Mouse (Mus musculus) hindbrain, embryonic 15.5 days (tissue): ENCODE data around the gene Samd8. TPM values are rescaled to one million over a fixed set of nuclear protein-coding genes. Genes with fewer than 3 reads are reported as not detected.

Source experiments
- ATAC-seq: fragments of 200-750 bp; cut with Nextera tagmentation; 2 replicates; pipeline ENCODE4 v1.8.0; 2017; ENCODE audit warnings: low read depth, moderate number of reproducible peaks, moderate TSS enrichment; ENCODE audit not compliant: low FRiP score
- H3K27ac ChIP-seq: fragments of 300-500 bp; sonication (generic); replicated peaks from 2 replicates; pipeline ENCODE4 v1.5.1; 2015; ENCODE audit warnings: mild to moderate bottlenecking, inconsistent platforms
- H3K27me3 ChIP-seq: fragments of 300-500 bp; sonication (generic); 2 replicates; pipeline ENCODE4 v1.6.1; 2015; ENCODE audit warnings: control low read depth, inconsistent platforms
- H3K36me3 ChIP-seq: fragments of 300-500 bp; sonication (generic); 2 replicates; pipeline ENCODE4 v1.6.1; 2015; ENCODE audit warnings: control low read depth, inconsistent platforms
- H3K4me1 ChIP-seq: fragments of 300-500 bp; sonication (generic); replicated peaks from 2 replicates; pipeline ENCODE4 v1.6.1; 2015; ENCODE audit warnings: control low read depth, inconsistent platforms
- H3K4me2 ChIP-seq: fragments of 300-500 bp; sonication (generic); 2 replicates; pipeline ENCODE4 v1.6.1; 2015; ENCODE audit warnings: moderate library complexity, mild to moderate bottlenecking, inconsistent platforms
- H3K4me3 ChIP-seq: fragments of 300-500 bp; sonication (generic); 2 replicates; pipeline ENCODE4 v1.5.1; 2015; ENCODE audit warnings: mild to moderate bottlenecking, inconsistent platforms
- H3K9ac ChIP-seq: fragments of 300-500 bp; sonication (generic); 2 replicates; pipeline ENCODE4 v1.6.1; 2015; ENCODE audit warnings: inconsistent platforms
- H3K9me3 ChIP-seq: fragments of 300-500 bp; sonication (generic); 2 replicates; pipeline ENCODE4 v1.6.1; 2016; ENCODE audit warnings: control low read depth, inconsistent platforms
- WGBS: fragments of 180-500 bp; shearing (Covaris S2); methylation state at CpG from one replicate; pipeline ENCODE4 v1.1.7; 2015; 5-methylcytosine and 5-hydroxymethylcytosine counted together
- polyA plus RNA-seq: library from polyadenylated mRNA; unstranded; fragments of >200 nt; fragmentation: Nextera tagmentation; extraction: Ambion mirVana; gene quantifications from 2 replicates; pipeline ENCODE4 v1.2.1, GENCODE M21; 2015

The Samd8 gene
- polyA plus RNA-seq = 19.7 and 21.3 TPM in 2 replicates

DNA sequence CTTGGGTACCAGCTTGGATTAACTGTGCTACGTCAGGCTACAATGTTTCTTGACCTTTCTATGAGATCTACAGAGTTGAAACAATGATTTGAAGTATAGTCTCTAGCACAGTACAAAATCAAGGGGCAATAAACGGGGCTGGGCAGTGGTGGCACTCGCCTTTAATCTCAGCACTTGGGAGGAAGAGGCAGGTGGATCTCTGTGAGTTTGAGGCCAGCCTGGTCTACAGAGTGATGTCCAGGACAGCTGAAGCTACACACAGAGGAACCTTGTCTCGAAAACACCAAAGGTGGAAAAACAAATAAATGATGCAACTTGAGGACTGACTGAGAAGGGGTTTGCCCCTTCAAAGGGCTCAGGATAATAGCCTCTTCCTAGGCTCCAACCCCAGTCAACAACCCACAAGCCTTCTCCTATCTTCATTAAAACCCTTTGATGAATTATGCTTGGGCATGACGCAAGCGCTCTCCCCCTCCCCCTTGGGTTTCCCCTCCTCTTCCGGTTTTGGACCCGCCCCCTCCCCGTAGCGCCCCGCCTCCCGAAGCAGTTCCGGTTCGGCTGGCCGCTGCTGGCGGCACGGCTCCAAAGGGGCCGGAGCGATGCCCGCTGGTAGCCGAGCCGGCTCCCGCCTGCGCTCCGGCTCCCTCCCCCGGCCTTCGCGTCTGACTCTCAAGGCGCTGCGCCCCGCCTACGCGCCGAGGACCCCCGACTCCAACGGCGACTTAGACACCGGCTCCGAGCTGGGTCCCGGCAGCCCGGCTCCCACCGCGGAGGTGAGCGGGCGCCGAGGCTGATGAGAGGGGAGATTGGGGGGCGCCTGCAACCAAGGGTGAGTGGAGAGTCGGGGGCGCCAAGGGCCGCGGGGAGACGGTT, at the start of gene Samd8:
Gene Samd8, plus strand, starts transcription at position 524 of the 873 bp plus-strand sequence.
- Histone ChIP-seq H3K27me3 (no peaks in the 10 kb centered on the region), H3K36me3 (no peaks in the 10 kb centered on the region), H3K4me2 (peak within 1 kb of the TSS; percentile 55), H3K4me1 (peaks cover 15% of the 10 kb centered on the region), H3K4me3 (peak within 1 kb of the TSS; percentile 82), H3K27ac (peak within 1 kb of the TSS; percentile 87), H3K9ac (peak within 1 kb of the TSS; percentile 92), H3K9me3 (no peaks in the 10 kb centered on the region)
- 7% methylated on average over 48 of the region's 52 CpGs for WGBS
- peak; percentile 89 for ATAC-seq

GRCm38 (mm10) chr14:21702691-21703090, 47.6 kb upstream of the Samd8 start:
- Histone ChIP-seq H3K4me3 (no peak overlapping the region), H3K9me3 (no peaks in the 10 kb centered on the region), H3K27ac (no peak overlapping the region), H3K4me1 (peaks cover 11% of the 10 kb centered on the region), H3K4me2 (no peak overlapping the region), H3K36me3 (no peaks in the 10 kb centered on the region), H3K9ac (no peak overlapping the region), H3K27me3 (no peaks in the 10 kb centered on the region)
- WGBS = 87% methylated on average over 8 of the region's 8 CpGs
- ATAC-seq = no peak

- no peaks in the 10 kb centered on the region for H3K9me3 ChIP-seq
- H3K27me3 ChIP-seq = no peaks in the 10 kb centered on the region
- 85% methylated on average over 5 of the region's 5 CpGs for WGBS
- no peak for ATAC-seq
- H3K4me3 ChIP-seq = no peak overlapping the region
- no peak overlapping the region for H3K27ac ChIP-seq
- no peak overlapping the region for H3K4me2 ChIP-seq
- peaks cover 11% of the 10 kb centered on the region for H3K4me1 ChIP-seq
- H3K9ac ChIP-seq = no peak overlapping the region
- no peaks in the 10 kb centered on the region for H3K36me3 ChIP-seq
Observed at GRCm38 (mm10) chr14:21703255-21703654, 47.1 kb upstream of the Samd8 start.

GRCm38 (mm10) chr14:21705462-21705861, 44.9 kb upstream of the Samd8 start:
- Histone ChIP-seq H3K4me2 (no peak overlapping the region), H3K36me3 (no peaks in the 10 kb centered on the region), H3K27me3 (no peaks in the 10 kb centered on the region), H3K4me3 (no peak overlapping the region), H3K4me1 (peaks cover 11% of the 10 kb centered on the region), H3K9me3 (no peaks in the 10 kb centered on the region), H3K9ac (no peak overlapping the region), H3K27ac (no peak overlapping the region)
- no peak for ATAC-seq
- WGBS = 91% methylated on average over 2 of the region's 2 CpGs

DNA sequence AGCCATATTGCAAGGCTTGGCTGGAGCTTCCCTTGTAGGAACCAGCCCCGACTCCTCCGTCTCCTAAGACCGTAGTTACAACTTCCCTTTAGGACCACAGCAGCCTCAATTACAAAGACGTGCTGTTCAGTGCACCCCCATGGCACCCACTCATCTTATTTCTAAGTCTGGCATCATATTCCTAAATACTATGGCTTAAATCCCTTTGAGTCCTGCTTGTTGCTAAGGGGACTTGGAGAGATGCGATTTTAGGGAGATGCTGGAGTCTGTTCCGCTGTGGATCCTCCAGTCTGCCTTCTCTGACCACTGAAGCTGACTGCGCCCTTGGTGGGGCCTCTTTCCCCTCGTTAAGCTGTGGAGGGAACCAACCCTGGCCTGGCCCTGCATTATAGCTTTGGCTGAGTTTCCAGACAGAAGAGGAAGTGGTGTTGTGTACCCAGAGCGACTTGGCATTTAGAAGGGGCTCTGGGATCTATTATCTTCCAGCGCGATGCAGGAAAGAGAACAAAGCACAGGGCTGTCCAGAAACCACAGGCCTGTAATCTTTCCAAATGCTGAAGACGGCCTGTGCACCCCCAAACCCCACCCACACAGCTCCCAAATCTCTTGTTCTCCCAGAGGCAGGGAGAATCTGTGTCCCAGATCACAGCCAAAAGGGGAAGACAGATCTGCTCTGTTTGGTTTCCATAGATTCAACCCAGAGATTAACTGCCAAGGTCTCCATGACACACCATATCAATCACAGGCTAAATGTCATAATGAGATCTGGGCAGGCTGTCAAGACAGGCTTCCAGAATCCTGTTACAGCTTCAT, 43.4 kb upstream of the Samd8 start:
- H3K9ac ChIP-seq = no peak overlapping the region
- H3K27me3 ChIP-seq = no peaks in the 10 kb centered on the region
- no peak overlapping the region for H3K4me2 ChIP-seq
- H3K36me3 ChIP-seq = no peaks in the 10 kb centered on the region
- peak; percentile 76 for ATAC-seq
- peak overlapping the region; percentile 70 for H3K27ac ChIP-seq
- WGBS = 52% methylated on average over 12 of the region's 12 CpGs
- peaks cover 11% of the 10 kb centered on the region for H3K4me1 ChIP-seq
- no peaks in the 10 kb centered on the region for H3K9me3 ChIP-seq
- H3K4me3 ChIP-seq = no peak overlapping the region

- H3K9ac ChIP-seq = no peak overlapping the region
- no peak overlapping the region for H3K27ac ChIP-seq
- peaks cover 11% of the 10 kb centered on the region for H3K4me1 ChIP-seq
- H3K4me2 ChIP-seq = no peak overlapping the region
- H3K36me3 ChIP-seq = no peaks in the 10 kb centered on the region
- 70% methylated on average over 2 of the region's 2 CpGs for WGBS
- no peaks in the 10 kb centered on the region for H3K27me3 ChIP-seq
- H3K9me3 ChIP-seq = no peaks in the 10 kb centered on the region
- no peak overlapping the region for H3K4me3 ChIP-seq
- ATAC-seq = no peak
Observed at GRCm38 (mm10) chr14:21709545-21709944, 40.8 kb upstream of the Samd8 start.

DNA sequence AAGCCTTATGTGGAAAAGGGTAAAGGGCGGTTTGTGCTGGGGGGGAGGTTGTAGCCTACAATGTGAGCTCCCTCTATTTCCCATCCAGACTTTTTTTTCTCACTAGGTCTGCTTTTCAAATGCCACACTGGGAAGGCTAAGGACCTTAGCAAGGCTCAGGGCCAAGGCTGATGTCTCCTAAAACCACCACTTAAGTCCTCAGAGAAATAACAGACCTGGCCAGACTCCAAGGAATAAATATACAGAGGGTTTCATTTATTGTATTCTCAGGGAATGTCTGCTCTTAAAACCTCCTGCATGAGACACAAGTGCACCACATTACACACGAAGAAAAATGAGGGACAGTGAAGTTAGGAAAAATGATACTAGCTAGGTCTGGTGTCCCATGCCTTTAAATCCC, 39.1 kb upstream of the Samd8 start:
- H3K4me2 ChIP-seq = no peak overlapping the region

GRCm38 (mm10) chr14:21714486-21714885, 35.8 kb upstream of the Samd8 start, which contains the start of gene Dupd1:
Gene Dupd1, minus strand, starts transcription at chr14:21714576.
- no peak for ATAC-seq
- H3K27me3 ChIP-seq = no peaks in the 10 kb centered on the region
- no peak within 1 kb of the TSS for H3K9ac ChIP-seq
- no peaks in the 10 kb centered on the region for H3K36me3 ChIP-seq
- H3K27ac ChIP-seq = no peak within 1 kb of the TSS
- no peaks in the 10 kb centered on the region for H3K9me3 ChIP-seq
- 75% methylated on average over 5 of the region's 5 CpGs for WGBS
- no peaks in the 10 kb centered on the region; the same call in 1 of the 2 replicates for H3K4me1 ChIP-seq
- no peak within 1 kb of the TSS for H3K4me2 ChIP-seq
- H3K4me3 ChIP-seq = no peak within 1 kb of the TSS

More for the DNA sequence above, 39.1 kb upstream of the Samd8 start:
- H3K9ac ChIP-seq = no peak overlapping the region
- no peak overlapping the region for H3K4me3 ChIP-seq
- H3K36me3 ChIP-seq = no peaks in the 10 kb centered on the region
- no peaks in the 10 kb centered on the region for H3K9me3 ChIP-seq
- H3K4me1 ChIP-seq = peaks cover 11% of the 10 kb centered on the region
- no peaks in the 10 kb centered on the region for H3K27me3 ChIP-seq
- no peak for ATAC-seq
- H3K27ac ChIP-seq = no peak overlapping the region
- 84% methylated on average over 2 of the region's 2 CpGs for WGBS

GRCm38 (mm10) chr14:21719646-21720383, 30.5 kb upstream of the Samd8 start:
- Histone ChIP-seq H3K4me3 (no peak overlapping the region), H3K9me3 (no peaks in the 10 kb centered on the region), H3K9ac (no peak overlapping the region), H3K27me3 (no peaks in the 10 kb centered on the region), H3K4me1 (no peaks in the 10 kb centered on the region; the same call in 1 of the 2 replicates), H3K36me3 (no peaks in the 10 kb centered on the region), H3K27ac (no peak overlapping the region), H3K4me2 (no peak overlapping the region)
- WGBS = 53% methylated on average over 17 of the region's 17 CpGs
- no peak for ATAC-seq

DNA sequence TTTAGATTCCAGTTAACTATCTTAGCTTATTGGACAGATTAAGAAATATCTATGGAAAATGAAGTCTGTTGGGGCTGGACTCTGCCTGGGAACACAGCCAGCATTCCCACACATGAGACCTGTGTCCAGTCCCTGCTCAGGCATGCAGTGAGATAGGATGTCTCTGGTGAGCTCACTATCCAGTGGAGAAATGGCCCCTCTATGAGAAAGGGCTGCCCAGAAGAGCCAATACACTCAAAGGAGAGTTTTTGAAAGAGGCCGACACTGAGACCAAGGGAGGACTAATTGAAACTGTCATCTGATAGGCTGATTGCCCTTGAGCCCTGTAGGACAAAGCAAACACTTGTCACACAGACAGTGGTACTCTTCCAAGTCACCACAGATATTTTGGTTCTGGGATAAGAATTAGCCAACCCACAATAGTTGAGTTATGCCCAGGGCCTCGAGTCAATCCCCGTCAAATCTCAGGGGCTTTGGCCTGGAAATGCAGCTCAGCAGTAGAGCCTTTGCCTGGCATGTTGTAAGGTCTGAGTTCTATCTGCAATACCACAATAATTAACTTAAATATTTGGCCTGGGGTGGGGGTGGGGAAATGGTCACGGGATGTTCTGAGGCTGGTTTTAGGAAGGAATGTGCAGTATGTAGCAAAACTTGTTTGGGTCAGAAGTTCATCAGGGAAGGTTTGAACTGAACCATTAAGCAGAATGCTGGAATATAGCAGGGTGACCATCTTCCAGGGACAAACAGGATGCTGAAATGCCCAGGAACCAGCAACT, 29.7 kb upstream of the Samd8 start:
- Histone ChIP-seq H3K9me3 (no peaks in the 10 kb centered on the region), H3K4me3 (no peak overlapping the region), H3K27ac (no peak overlapping the region), H3K9ac (no peak overlapping the region), H3K36me3 (no peaks in the 10 kb centered on the region), H3K4me2 (no peak overlapping the region), H3K27me3 (no peaks in the 10 kb centered on the region), H3K4me1 (no peaks in the 10 kb centered on the region; the same call in 1 of the 2 replicates)
- no peak for ATAC-seq
- 84% methylated on average over 4 of the region's 4 CpGs for WGBS
